Mouse (Mus musculus): ENCODE results near the gene Aire. TPM values are rescaled to one million over a fixed set of nuclear protein-coding genes. Genes with fewer than 3 reads are reported as not detected.
A peak's percentile ranks its signal among the peaks of the same experiment; 100 is the strongest.
"Not testable (repeated sequence)": the region's sequence is repeated elsewhere in the genome, so short reads cannot be mapped to it uniquely, and the experiment has no call there.

Gene Aire
- total RNA-seq, 2 experiments from 2014 or later: not detected

- no peak for ATAC-seq (replicated peaks; ENCODE audit: low FRiP score, poor library complexity, severe bottlenecking)
These were observed 11.5 kb upstream of the Aire start for GRCm38 (mm10) chr10:78054633-78055565.

DNA sequence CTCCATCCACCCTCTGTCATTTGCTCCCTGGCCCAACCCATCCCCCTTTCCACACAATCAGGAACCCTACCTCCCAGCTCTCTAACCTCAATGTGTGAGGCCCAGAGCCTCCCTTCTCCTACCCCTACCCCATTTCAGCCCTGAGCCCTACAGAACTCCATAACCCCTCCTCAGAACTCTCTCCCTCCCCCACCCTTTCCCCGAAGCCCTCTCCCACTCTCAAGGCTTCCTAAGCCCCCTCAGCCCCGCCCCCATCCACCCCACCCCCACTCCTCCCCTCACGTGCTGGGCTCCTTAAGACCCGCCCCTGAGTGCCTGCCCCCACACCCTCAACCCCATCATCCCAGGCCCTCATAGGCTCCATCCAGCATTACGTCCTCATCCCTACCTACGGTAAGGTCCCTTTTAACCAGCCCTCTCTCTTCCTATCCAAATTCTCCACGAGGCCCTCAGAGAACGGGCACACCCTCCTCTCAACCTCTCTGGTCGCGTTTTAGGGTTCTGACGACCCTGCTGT, 6.2 kb upstream of the Aire start:
- no peak for ATAC-seq (replicated peaks; ENCODE audit: low FRiP score, poor library complexity, severe bottlenecking)

GRCm38 (mm10) chr10:78048061-78048730, 4.8 kb upstream of the Aire start:
- ATAC-seq (replicated peaks; ENCODE audit: low FRiP score, poor library complexity, severe bottlenecking): no peak

DNA sequence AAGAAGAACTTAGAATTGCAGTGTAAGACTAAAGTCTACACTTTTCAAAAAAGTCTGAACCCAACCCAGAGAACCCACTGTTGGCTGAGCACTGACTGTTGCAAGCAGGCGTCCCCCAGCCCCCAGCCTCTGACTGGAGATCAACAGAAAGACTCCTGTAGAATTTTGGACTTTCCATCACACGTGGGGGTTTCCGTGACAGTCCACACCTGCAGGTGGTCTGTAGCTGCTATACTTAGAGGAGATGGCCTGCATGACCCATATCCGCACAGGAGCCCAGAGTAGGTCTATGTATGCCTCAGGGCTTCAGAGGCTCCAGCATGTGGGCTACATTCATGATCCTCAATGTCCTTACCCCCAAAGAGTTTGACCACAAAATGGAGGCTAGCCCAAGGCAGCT, 3.0 kb upstream of the Aire start:
- ATAC-seq (replicated peaks; ENCODE audit: low FRiP score, poor library complexity, severe bottlenecking): no peak

- ATAC-seq (replicated peaks; ENCODE audit: low FRiP score, poor library complexity, severe bottlenecking): no peak
These were observed 1.1 kb upstream of the Aire start for GRCm38 (mm10) chr10:78044531-78044930.

DNA sequence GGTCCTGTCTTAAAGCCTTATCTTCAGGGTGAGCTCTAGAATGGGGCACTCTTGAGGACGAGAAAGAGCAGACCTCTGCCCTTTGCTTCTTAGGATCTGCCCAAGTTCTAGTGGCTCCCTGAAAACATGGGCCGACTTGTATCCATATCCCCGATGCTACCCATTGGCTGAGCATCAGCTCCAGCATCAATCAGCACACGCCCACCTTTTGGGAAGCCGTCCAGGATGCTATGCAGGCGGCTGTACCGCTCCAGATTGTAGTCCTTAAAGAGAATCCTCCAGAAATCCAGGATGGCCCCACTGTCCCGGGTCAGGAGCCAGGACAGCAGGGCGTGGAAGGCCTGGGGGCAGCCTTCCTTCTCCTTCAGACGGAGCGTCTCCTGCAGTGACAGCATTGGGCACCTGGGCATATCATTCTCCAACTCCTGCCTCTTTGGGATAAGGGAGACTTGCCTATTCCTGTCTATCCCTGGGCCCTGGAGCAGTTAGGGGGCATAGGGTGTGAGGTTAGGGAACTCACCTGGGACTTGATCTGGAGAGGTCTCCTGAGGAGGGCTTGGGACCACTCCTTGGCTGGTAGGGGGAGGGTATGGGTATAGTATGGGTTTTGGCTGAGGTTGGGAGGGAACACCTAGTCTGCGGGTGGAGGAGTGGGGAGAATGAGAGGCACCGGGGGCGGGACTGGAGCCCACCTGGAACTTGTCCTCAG, 559 bp downstream of the Aire start:
- 0 out of 2 replicates have a peak, but pooled peaks have one; percentile 13 for ATAC-seq (replicated peaks; ENCODE audit: low FRiP score, poor library complexity, severe bottlenecking)

- no peak for ATAC-seq (replicated peaks; ENCODE audit: low FRiP score, poor library complexity, severe bottlenecking)
These were observed 1.3 kb downstream of the Aire start for GRCm38 (mm10) chr10:78042096-78042495.

- ATAC-seq (replicated peaks; ENCODE audit: low FRiP score, poor library complexity, severe bottlenecking): no peak
These were observed 1.8 kb downstream of the Aire start, which contains the start of gene Dnmt3l for GRCm38 (mm10) chr10:78041647-78042046. Gene Dnmt3l (plus strand): TSS chr10:78041947.

GRCm38 (mm10) chr10:78037139-78037538, 6.3 kb downstream of the Aire start:
- no peak for ATAC-seq (replicated peaks; ENCODE audit: low FRiP score, poor library complexity, severe bottlenecking)

- ATAC-seq (replicated peaks; ENCODE audit: low FRiP score, poor library complexity, severe bottlenecking): no peak
These were observed 11.4 kb downstream of the Aire start for GRCm38 (mm10) chr10:78031987-78032386.

DNA sequence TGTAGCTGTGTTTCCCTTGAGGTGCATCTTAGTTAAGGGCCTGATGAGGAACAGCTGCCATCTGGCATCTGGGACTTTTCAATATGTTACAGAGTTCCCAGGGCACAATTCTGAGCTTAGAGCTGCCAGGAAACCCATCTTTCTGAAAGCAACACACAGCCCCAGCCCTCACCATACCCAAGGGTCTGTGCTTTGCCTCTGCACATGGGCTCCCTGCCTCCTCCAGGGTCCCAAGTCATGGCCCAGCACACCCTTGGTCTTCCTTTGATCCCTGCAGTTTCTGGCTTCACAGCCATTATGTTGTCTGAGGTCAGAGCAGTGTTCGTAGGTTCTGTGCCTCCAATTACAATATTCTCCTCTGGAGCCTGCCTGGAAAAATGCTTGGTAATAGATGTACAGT, 14.3 kb downstream of the Aire start:
- ATAC-seq (replicated peaks; ENCODE audit: low FRiP score, poor library complexity, severe bottlenecking): no peak

DNA sequence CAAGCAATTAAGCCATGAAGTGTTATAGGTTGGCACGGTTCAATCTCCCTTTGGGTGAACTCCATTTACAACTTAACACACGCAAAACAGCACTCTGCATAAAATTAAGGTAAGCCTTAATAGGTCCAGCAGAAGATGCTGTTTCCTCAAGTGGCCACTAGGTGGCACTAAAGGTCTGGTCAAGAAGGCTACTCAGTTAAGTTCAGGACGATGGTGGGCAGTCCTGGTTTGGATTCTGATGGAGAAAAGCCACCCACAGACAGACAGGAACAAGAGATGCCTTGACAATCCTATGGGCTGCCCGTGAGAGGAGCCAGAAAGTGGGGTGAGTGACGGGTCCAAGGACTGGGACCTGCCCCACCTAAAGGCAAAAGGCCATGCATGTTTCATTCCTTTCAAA, 15.3 kb downstream of the Aire start:
- ATAC-seq (replicated peaks; ENCODE audit: low FRiP score, poor library complexity, severe bottlenecking): peak; percentile 79

GRCm38 (mm10) chr10:78025453-78025852, 18.0 kb downstream of the Aire start:
- not testable (repeated sequence) for ATAC-seq (replicated peaks; ENCODE audit: low FRiP score, poor library complexity, severe bottlenecking)

GRCm38 (mm10) chr10:78019984-78020383, 23.4 kb downstream of the Aire start:
- ATAC-seq (replicated peaks; ENCODE audit: low FRiP score, poor library complexity, severe bottlenecking): not testable (repeated sequence)

- ATAC-seq (replicated peaks; ENCODE audit: low FRiP score, poor library complexity, severe bottlenecking): no peak
These were observed 24.1 kb downstream of the Aire start for GRCm38 (mm10) chr10:78019291-78019690.

DNA sequence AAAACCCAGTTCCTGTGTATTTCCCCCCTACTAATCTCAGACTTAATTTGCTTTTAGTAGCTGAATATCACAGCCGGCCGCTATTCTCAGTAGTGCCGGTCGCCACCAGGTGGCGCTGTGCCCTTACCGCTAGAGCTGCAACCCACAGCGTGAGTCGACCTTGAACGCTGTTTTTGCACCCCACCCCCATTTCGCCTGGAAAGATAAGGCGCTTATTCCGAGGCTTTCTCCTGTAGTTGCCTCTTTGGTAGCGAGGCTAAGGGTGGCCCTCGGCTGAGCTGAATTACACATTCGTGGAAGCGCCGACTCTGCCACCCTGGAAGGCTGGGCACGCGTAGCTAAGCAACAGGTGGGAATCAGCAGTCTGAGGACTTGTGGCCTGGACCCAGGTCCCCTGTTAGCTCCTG, 24.6 kb downstream of the Aire start:
- ATAC-seq (replicated peaks; ENCODE audit: low FRiP score, poor library complexity, severe bottlenecking): peak; percentile 95

- no peak for ATAC-seq (replicated peaks; ENCODE audit: low FRiP score, poor library complexity, severe bottlenecking)
These were observed 27.0 kb downstream of the Aire start for GRCm38 (mm10) chr10:78016366-78016765.

DNA sequence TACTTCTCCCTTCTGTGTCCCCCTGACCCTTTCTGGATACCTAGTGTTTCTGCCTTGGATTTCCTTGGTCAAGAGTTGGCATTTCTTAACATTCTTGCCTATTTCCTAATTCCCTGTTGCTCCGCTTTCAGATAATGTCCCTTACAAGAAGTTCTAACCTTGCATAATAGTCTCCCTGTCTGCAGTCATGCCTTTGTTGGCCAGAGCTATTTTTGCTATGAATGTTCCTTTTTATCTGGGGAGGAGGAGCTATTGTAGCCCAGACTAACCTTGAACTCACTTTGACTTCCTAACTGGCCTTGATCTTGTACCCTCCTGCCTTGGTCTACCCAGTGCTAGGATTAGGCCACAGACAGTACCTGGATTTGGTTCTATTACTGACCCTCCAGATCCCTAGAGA, 27.9 kb downstream of the Aire start:
- ATAC-seq (replicated peaks; ENCODE audit: low FRiP score, poor library complexity, severe bottlenecking): no peak

DNA sequence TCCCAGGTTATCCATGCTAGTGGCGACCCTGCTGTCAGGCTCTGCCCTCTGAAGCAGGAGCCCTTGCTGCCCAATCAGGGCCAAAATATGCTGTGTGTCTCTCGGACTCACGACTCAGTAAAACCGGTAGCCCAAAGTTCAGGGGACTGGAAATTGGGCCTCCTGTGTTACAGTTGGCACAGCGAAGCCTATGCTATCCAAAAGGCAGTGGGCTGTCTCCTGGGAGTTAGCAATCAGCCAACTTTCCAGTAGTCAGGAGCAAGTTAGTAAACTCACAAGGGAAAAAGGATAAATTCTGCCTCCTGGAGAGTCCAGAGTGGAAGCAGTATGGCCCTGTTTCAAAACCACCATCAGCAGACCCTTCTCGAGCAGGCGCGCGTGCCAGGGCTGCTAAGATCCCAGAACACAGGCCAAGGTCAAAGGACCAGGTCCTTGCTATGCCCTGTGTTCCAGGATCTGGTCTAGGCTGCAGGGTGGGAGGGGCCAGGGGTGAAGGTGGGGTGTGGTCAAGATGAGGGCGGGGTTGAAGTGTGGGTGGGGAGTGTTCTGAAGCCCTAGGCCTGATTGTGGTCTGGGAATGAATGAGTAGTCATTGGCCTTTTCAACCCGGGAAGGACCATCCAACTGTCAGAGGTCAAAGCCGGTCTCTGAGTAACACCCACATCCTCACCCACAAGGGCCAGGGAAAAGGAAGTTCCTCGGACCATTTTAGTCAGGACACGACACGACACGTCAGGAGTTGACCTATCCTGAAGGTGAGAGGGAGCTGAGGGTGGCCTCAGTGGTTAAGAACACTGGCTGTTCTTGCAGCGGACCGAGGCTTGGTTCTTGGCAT, 30.5 kb downstream of the Aire start:
- no peak for ATAC-seq (replicated peaks; ENCODE audit: low FRiP score, poor library complexity, severe bottlenecking)

Measured in erythroid progenitor cell, adult 5-6 weeks (primary cell).